Mouse (Mus musculus): ENCODE data around the gene Col8a2.

The Col8a2 gene

GRCm38 (mm10) chr4:126301584-126302309, 15.2 kb downstream of the Col8a2 start:
- no peak for DNase-seq (ENCODE audit: low spot score)

GRCm38 (mm10) chr4:126303877-126304276, 17.3 kb downstream of the Col8a2 start:
- no peak for DNase-seq (ENCODE audit: low spot score)

- no peak for DNase-seq (ENCODE audit: low spot score)
Measured at GRCm38 (mm10) chr4:126305428-126305827, 18.8 kb downstream of the Col8a2 start.

- no peak for DNase-seq (ENCODE audit: low spot score)
Measured at GRCm38 (mm10) chr4:126306058-126306457, 19.5 kb downstream of the Col8a2 start.

GRCm38 (mm10) chr4:126306827-126307226, 20.2 kb downstream of the Col8a2 start:
- no peak for DNase-seq (ENCODE audit: low spot score)

GRCm38 (mm10) chr4:126309211-126309921, 22.8 kb downstream of the Col8a2 start:
- DNase-seq (ENCODE audit: low spot score): peak; percentile 22

- peak; percentile 68 for DNase-seq (ENCODE audit: low spot score)
Measured at GRCm38 (mm10) chr4:126309922-126310309, 23.3 kb downstream of the Col8a2 start.

GRCm38 (mm10) chr4:126310344-126310743, 23.8 kb downstream of the Col8a2 start:
- no peak for DNase-seq (ENCODE audit: low spot score)

- DNase-seq (ENCODE audit: low spot score): no peak
Measured at GRCm38 (mm10) chr4:126311566-126312200, 25.1 kb downstream of the Col8a2 start.

- DNase-seq (ENCODE audit: low spot score): no peak
Measured at GRCm38 (mm10) chr4:126313202-126313601, 26.6 kb downstream of the Col8a2 start.

- DNase-seq (ENCODE audit: low spot score): no peak
Measured at GRCm38 (mm10) chr4:126314393-126314792, 27.8 kb downstream of the Col8a2 start.

- DNase-seq (ENCODE audit: low spot score): no peak
Measured at GRCm38 (mm10) chr4:126315931-126316330, 29.3 kb downstream of the Col8a2 start.

GRCm38 (mm10) chr4:126316443-126317040, 29.9 kb downstream of the Col8a2 start:
- no peak for DNase-seq (ENCODE audit: low spot score)

- DNase-seq (ENCODE audit: low spot score): no peak
Measured at GRCm38 (mm10) chr4:126319806-126320205, 33.2 kb downstream of the Col8a2 start.

- DNase-seq (ENCODE audit: low spot score): peak; percentile 98
Measured at GRCm38 (mm10) chr4:126321111-126321853, 34.7 kb downstream of the Col8a2 start, which contains the start of gene Adprhl2. Gene Adprhl2 (minus strand): TSS chr4:126321703.

- no peak for DNase-seq (ENCODE audit: low spot score)
Measured at GRCm38 (mm10) chr4:126321854-126322511, 35.4 kb downstream of the Col8a2 start.

- no peak for DNase-seq (ENCODE audit: low spot score)
Measured at GRCm38 (mm10) chr4:126322646-126323045, 36.1 kb downstream of the Col8a2 start.

GRCm38 (mm10) chr4:126324861-126325260, 38.3 kb downstream of the Col8a2 start:
- DNase-seq (ENCODE audit: low spot score): no peak

GRCm38 (mm10) chr4:126325281-126325861, 38.8 kb downstream of the Col8a2 start, which contains the start of gene Tekt2:
Gene Tekt2 (minus strand): TSS chr4:126325688.
- no peak for DNase-seq (ENCODE audit: low spot score)

- no peak for DNase-seq (ENCODE audit: low spot score)
Measured at GRCm38 (mm10) chr4:126326036-126326435, 39.4 kb downstream of the Col8a2 start.

- no peak for DNase-seq (ENCODE audit: low spot score)
Measured at GRCm38 (mm10) chr4:126330295-126330694, 43.7 kb downstream of the Col8a2 start.

Data from T-cell, adult 2 months (primary cell).